Mouse (Mus musculus): ENCODE results near the gene Ostf1. TPM values are rescaled to one million over a fixed set of nuclear protein-coding genes. Genes with fewer than 3 reads are reported as not detected.

Ostf1 gene
- total RNA-seq, 2 experiments from 2014 or later: 171 to 183 TPM

GRCm38 (mm10) chr19:18575891-18576290 is 55.7 kb downstream of the Ostf1 start:
- no peak for ATAC-seq (replicated peaks; ENCODE audit: poor library complexity)

GRCm38 (mm10) chr19:18573907-18574306 is 57.7 kb downstream of the Ostf1 start:
- 0 out of 2 replicates have a peak, but pooled peaks have one; percentile 27 for ATAC-seq (replicated peaks; ENCODE audit: poor library complexity)

- no peak for ATAC-seq (replicated peaks; ENCODE audit: poor library complexity)
Measured at GRCm38 (mm10) chr19:18573443-18573842, 58.2 kb downstream of the Ostf1 start.

GRCm38 (mm10) chr19:18569496-18569895 is 62.1 kb downstream of the Ostf1 start:
- ATAC-seq (replicated peaks; ENCODE audit: poor library complexity): no peak

- peak; percentile 80 for ATAC-seq (replicated peaks; ENCODE audit: poor library complexity)
Measured at GRCm38 (mm10) chr19:18568828-18569430, 62.7 kb downstream of the Ostf1 start.

- peak; percentile 50 for ATAC-seq (replicated peaks; ENCODE audit: poor library complexity)
Measured at GRCm38 (mm10) chr19:18567936-18568827, 63.4 kb downstream of the Ostf1 start.

- ATAC-seq (replicated peaks; ENCODE audit: poor library complexity): peak; percentile 88
Measured at GRCm38 (mm10) chr19:18567501-18567900, 64.1 kb downstream of the Ostf1 start.

- 0 out of 2 replicates have a peak, but pooled peaks have one; percentile 39 for ATAC-seq (replicated peaks; ENCODE audit: poor library complexity)
Measured at GRCm38 (mm10) chr19:18557708-18558107, 73.9 kb downstream of the Ostf1 start.

GRCm38 (mm10) chr19:18555645-18556044 is 76.0 kb downstream of the Ostf1 start:
- ATAC-seq (replicated peaks; ENCODE audit: poor library complexity): peak; percentile 90

- peak; percentile 84 for ATAC-seq (replicated peaks; ENCODE audit: poor library complexity)
Measured at GRCm38 (mm10) chr19:18548668-18549067, 83.0 kb downstream of the Ostf1 start.

Other genes starting within 250 kb of the Ostf1 start
- gene Nmrk1, start 127 bp upstream of the Ostf1 start, total RNA-seq (2015): 10.1 TPM in 2 replicates
- gene Nmrk1, start 127 bp upstream of the Ostf1 start, total RNA-seq (2017): 4.6 and 4.9 TPM in 2 replicates
- gene Carnmt1, start 38.9 kb upstream of the Ostf1 start, total RNA-seq (2015): 34.2 and 38.6 TPM in 2 replicates
- 23.2 and 30.4 TPM in 2 replicates for gene Carnmt1, start 38.9 kb upstream of the Ostf1 start, total RNA-seq (2017)
- 37.3 and 51.3 TPM in 2 replicates for gene D030056L22Rik, start 81.4 kb upstream of the Ostf1 start, total RNA-seq (2015)
- gene D030056L22Rik, start 81.4 kb upstream of the Ostf1 start, total RNA-seq (2017): 22.7 and 25.5 TPM in 2 replicates
- gene Trpm6, start 118.2 kb upstream of the Ostf1 start, total RNA-seq (2015): 0.32 TPM in 1 of 2 replicates, not detected in the other
- not detected in 2 replicates for gene Trpm6, start 118.2 kb upstream of the Ostf1 start, total RNA-seq (2017)